Mouse (Mus musculus) gonadal fat pad, adult 2 months (tissue): ENCODE results near the gene Fance. TPM values are rescaled to one million over a fixed set of nuclear protein-coding genes. Genes with fewer than 3 reads are reported as not detected.

ENCODE experiments used
- polyA plus RNA-seq: library from polyadenylated mRNA; depleted of rRNA; stranded (reverse); fragments of >200 nt; gene quantifications from 2 replicates; pipeline ENCODE4 v1.2.3, GENCODE M21; 2012; rRNA removed

Fance gene
- polyA plus RNA-seq, 1 experiment = 14.8 TPM

Other genes starting within 250 kb of the Fance start
- 26.7 and 38.1 TPM in 2 replicates for gene Tcp11, start 232.9 kb upstream of the Fance start, polyA plus RNA-seq
- gene Scube3, start 171.4 kb upstream of the Fance start, polyA plus RNA-seq = 2.1 and 2.6 TPM in 2 replicates
- 81.9 and 85.8 TPM in 2 replicates for gene Zfp523, start 136.4 kb upstream of the Fance start, polyA plus RNA-seq
- gene Def6, start 105.7 kb upstream of the Fance start, polyA plus RNA-seq = 11.6 and 15.3 TPM in 2 replicates
- gene Ppard, start 80.8 kb upstream of the Fance start, polyA plus RNA-seq = 40.7 and 42.7 TPM in 2 replicates
- gene Rpl10a, start 15.0 kb downstream of the Fance start, polyA plus RNA-seq = 1,759 and 1,778 TPM in 2 replicates
- 18.8 and 21.1 TPM in 2 replicates for gene Tead3, start 37.3 kb downstream of the Fance start, polyA plus RNA-seq
- 1.3 and 1.7 TPM in 2 replicates for gene Tulp1, start 51.7 kb downstream of the Fance start, polyA plus RNA-seq
- gene Fkbp5, start 204.0 kb downstream of the Fance start, polyA plus RNA-seq = 133 and 182 TPM in 2 replicates
- 2.2 and 2.4 TPM in 2 replicates for gene Armc12, start 217.3 kb downstream of the Fance start, polyA plus RNA-seq
- 1,738 and 2,096 TPM in 2 replicates for gene Clpsl2, start 235.9 kb downstream of the Fance start, polyA plus RNA-seq
- 1.7 and 8.1 TPM in 2 replicates for gene Clps, start 247.2 kb downstream of the Fance start, polyA plus RNA-seq